8 mouse cellular contexts compared by ENCODE assay signal in genomic region chr19:6241274-6242107, GRCm38 (mm10). TPM values are rescaled to one million over a fixed set of nuclear protein-coding genes. Genes with fewer than 3 reads are reported as not detected.
DNase-seq lines count a peak whose midpoint lies in the region; ATAC-seq and TF ChIP-seq lines count a peak whose summit lies in the region.

Gene Atg2a (plus strand): TSS chr19:6241668.

- TF ChIP-seq CTCF in cortical plate, adult 2 months (IDR thresholded peaks at IDR 0.05; ENCODE audit: extremely low read depth, insufficient read depth, low read length), result no peak

- H3K36me3 ChIP-seq in megakaryocyte, embryonic 14.5 days (replicated peaks; ENCODE audit: low read length), result peaks cover 34% of the 10 kb centered on the region

- H3K4me3 ChIP-seq in cortical plate, adult 2 months (ENCODE audit: insufficient read depth, low read length), result peak within 1 kb of the TSS; percentile 73
- H3K4me3 ChIP-seq in megakaryocyte, embryonic 14.5 days (replicated peaks), result peak within 1 kb of the TSS; percentile 100

- H3K27me3 ChIP-seq in megakaryocyte, embryonic 14.5 days (replicated peaks), result no peaks in the 10 kb centered on the region

- peaks cover 3% of the 10 kb centered on the region; the same call in 1 of the 2 replicates for H3K4me1 ChIP-seq in cortical plate, adult 2 months (ENCODE audit: control insufficient read depth, insufficient read depth, low read length)
- H3K4me1 ChIP-seq in megakaryocyte, embryonic 14.5 days, result peaks cover 47% of the 10 kb centered on the region

- H3K27ac ChIP-seq in cortical plate, adult 2 months (ENCODE audit: insufficient read depth, low read length), result no peak within 1 kb of the TSS

- no peaks in the 10 kb centered on the region for H3K9me3 ChIP-seq in megakaryocyte, embryonic 14.5 days

- DNase-seq in gastrocnemius, adult 8-10 months (ENCODE audit: low spot score in 2 of 2), result peak; percentile 97 to 99
- DNase-seq in hindlimb bud, embryonic 11.5 days (ENCODE audit: extremely low spot score, low read depth, low spot score), result peak; percentile 99
- DNase-seq in left cerebral cortex, adult 8-10 months (ENCODE audit: low spot score in 2 of 2), result peak; percentile 92 to 97
- peak; percentile 99 for DNase-seq in right cerebral cortex, postnatal 10 days (ENCODE audit: low spot score in 2 of 2)
- DNase-seq in urinary bladder, postnatal 25 days (ENCODE audit: low spot score), result peak; percentile 97

- ATAC-seq in activated CD4-positive, CD25-positive, alpha-beta regulatory T cell, adult 4 months, result peak; percentile 87

- TF ChIP-seq POLR2A in cortical plate, adult 2 months (IDR thresholded peaks at IDR 0.05; ENCODE audit: extremely low read depth, insufficient read depth, low read length), result peak; percentile 53; the same call in 1 of the 2 replicates

RNA-seq across cellular contexts. Expression of gene Atg2a, which starts in this region (rescaled TPM):
- 10 to 100 TPM in 1 of 2 experiments, 1 to 10 TPM in 1; 7.4 to 17.2 TPM for polyA plus RNA-seq in activated CD4-positive, CD25-positive, alpha-beta regulatory T cell, adult 4 months (2017; shearing (Covaris generic))
- polyA plus RNA-seq in cortical plate, adult 2 months (2012; rRNA removed), result 28.9 and 31.0 TPM in 2 replicates
- total RNA-seq in gastrocnemius, adult 8-10 months (2022), result 10 to 100 TPM; 16.5 to 18.9 (median 18.6) TPM
- total RNA-seq in left cerebral cortex, adult 8-10 months (2022), result 10 to 100 TPM; 31.8 to 35.7 (median 35.4) TPM
- 34.7 and 62.6 TPM in 2 replicates for polyA plus RNA-seq in megakaryocyte, embryonic 14.5 days (2012; ENCODE audit: insufficient read depth, low replicate concordance)
